Mouse (Mus musculus) left cerebral cortex, adult 8-10 months (tissue): ENCODE data around the gene Rps17. TPM values are rescaled to one million over a fixed set of nuclear protein-coding genes. Genes with fewer than 3 reads are reported as not detected.

Experiments used
- DNase-seq, 2 experiments: peaks; one replicate each; pipeline ENCODE4 v3.0.0; 2022; ENCODE audit warnings: low spot score in 2 of 2
- total RNA-seq, 4 experiments: library from RNA; stranded (reverse); gene quantifications; 2 replicates each; pipeline ENCODE4 v1.2.4; 2022

Rps17 gene
- total RNA-seq, 4 experiments from 2014 or later: 520 to 601 (median 552) TPM

GRCm38 (mm10) chr7:81335705-81336431, 9.2 kb downstream of the Rps17 start:
- no peak for DNase-seq

GRCm38 (mm10) chr7:81331851-81332250, 13.2 kb downstream of the Rps17 start:
- no peak for DNase-seq

GRCm38 (mm10) chr7:81330767-81331166, 14.3 kb downstream of the Rps17 start:
- DNase-seq: no peak

- DNase-seq: no peak
Observed at GRCm38 (mm10) chr7:81327661-81328060, 17.4 kb downstream of the Rps17 start.

GRCm38 (mm10) chr7:81326859-81327258, 18.2 kb downstream of the Rps17 start:
- no peak for DNase-seq

GRCm38 (mm10) chr7:81326043-81326442, 19.0 kb downstream of the Rps17 start:
- DNase-seq: no peak

GRCm38 (mm10) chr7:81321776-81322175, 23.3 kb downstream of the Rps17 start:
- DNase-seq: no peak

- DNase-seq: no peak
Observed at GRCm38 (mm10) chr7:81319749-81320148, 25.3 kb downstream of the Rps17 start.

- DNase-seq: no peak
Observed at GRCm38 (mm10) chr7:81315583-81315982, 29.5 kb downstream of the Rps17 start.

- DNase-seq: no peak
Observed at GRCm38 (mm10) chr7:81311581-81311980, 33.5 kb downstream of the Rps17 start.

- no peak for DNase-seq
Observed at GRCm38 (mm10) chr7:81311130-81311529, 33.9 kb downstream of the Rps17 start.

- no peak for DNase-seq
Observed at GRCm38 (mm10) chr7:81309247-81309646, 35.8 kb downstream of the Rps17 start.

GRCm38 (mm10) chr7:81307735-81308134, 37.3 kb downstream of the Rps17 start:
- DNase-seq: peak in 1 of 2 experiments; percentile 49

- peak in 1 of 2 experiments; percentile 50 for DNase-seq
Observed at GRCm38 (mm10) chr7:81304675-81305074, 40.4 kb downstream of the Rps17 start.

- no peak for DNase-seq
Observed at GRCm38 (mm10) chr7:81304100-81304499, 41.0 kb downstream of the Rps17 start.

GRCm38 (mm10) chr7:81303682-81304081, 41.4 kb downstream of the Rps17 start:
- no peak for DNase-seq

- DNase-seq: no peak
Observed at GRCm38 (mm10) chr7:81301323-81301722, 43.7 kb downstream of the Rps17 start.

GRCm38 (mm10) chr7:81298206-81298605, 46.8 kb downstream of the Rps17 start:
- no peak for DNase-seq

GRCm38 (mm10) chr7:81295169-81295568, 49.9 kb downstream of the Rps17 start:
- no peak for DNase-seq
